In the genomic region with DNA sequence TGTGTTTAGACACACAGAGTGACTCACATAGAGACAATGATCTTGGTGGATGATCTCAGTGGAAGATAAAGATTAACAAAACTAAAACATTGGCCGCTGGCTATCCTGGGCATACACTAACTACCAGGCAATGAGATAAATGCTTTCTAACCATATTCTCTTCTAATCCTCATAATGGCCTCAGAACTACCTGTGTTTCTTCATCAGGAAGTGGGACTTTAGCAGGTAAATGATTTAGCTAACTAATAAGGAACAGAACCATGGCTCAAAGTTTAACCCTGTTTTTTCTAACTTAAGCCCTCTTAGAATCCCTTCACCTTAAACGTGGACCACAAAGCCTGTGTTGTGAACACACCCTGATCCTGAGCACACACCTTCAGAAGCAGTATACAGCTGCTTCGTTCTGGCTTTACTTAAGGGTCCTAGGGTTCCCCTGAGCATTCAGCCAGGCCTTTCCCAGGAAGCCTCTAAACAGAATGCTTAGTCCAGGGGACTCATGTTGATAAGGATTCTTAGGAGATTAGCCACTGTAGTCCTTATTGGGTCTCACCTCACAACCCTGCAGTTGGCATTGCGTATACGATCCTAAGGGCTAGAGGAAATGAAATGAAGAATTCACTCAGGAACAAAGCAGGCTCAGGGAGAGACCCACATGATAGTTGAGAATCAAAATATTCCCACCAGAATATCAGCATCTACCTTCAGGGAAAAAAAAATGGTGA, we compare ENCODE assay signal across 30 mouse cellular contexts.
A peak's percentile ranks its signal among the peaks of the same experiment; 100 is the strongest.
DNase-seq lines count a peak whose midpoint lies in the region; ATAC-seq and TF ChIP-seq lines count a peak whose summit lies in the region.
"Had no signal": no experiment of that assay in that cellular context is flagged by ENCODE, and none has a peak within 500 bp of the region (broad histone marks: within the 10 kb centered on the region; RNA-seq: fewer than 3 reads in every experiment).

No protein-coding gene starts in this region.

- H3K9ac ChIP-seq in kidney, embryonic 15.5 days, result no peak overlapping the region
- H3K9ac ChIP-seq in midbrain, embryonic 16.5 days (ENCODE audit: low read depth, low read length), result no peak overlapping the region
- no peak overlapping the region for H3K9ac ChIP-seq in midbrain, postnatal 0 days (replicated peaks; ENCODE audit: low read length, poor library complexity, severe bottlenecking)
- no peak overlapping the region for H3K9ac ChIP-seq in intestine, embryonic 15.5 days
- H3K9ac ChIP-seq: embryonic facial prominence, embryonic 13.5 days; forebrain, embryonic 13.5 days; heart, embryonic 12.5 days; heart, embryonic 15.5 days; hindbrain, embryonic 13.5 days had no signal

- H3K4me1 ChIP-seq in kidney, adult 2 months (ENCODE audit: control insufficient read depth, insufficient read depth, low read length), result peaks cover 9% of the 10 kb centered on the region
- no peaks in the 10 kb centered on the region for H3K4me1 ChIP-seq in kidney, embryonic 15.5 days
- no peaks in the 10 kb centered on the region for H3K4me1 ChIP-seq in midbrain, embryonic 16.5 days (ENCODE audit: control insufficient read depth, insufficient read depth, low read length)
- H3K4me1 ChIP-seq in midbrain, postnatal 0 days (ENCODE audit: insufficient read depth, low read length), result no peaks in the 10 kb centered on the region
- H3K4me1 ChIP-seq in intestine, embryonic 15.5 days (replicated peaks), result no peaks in the 10 kb centered on the region
- H3K4me1 ChIP-seq: embryonic facial prominence, embryonic 10.5 days; embryonic facial prominence, embryonic 13.5 days; forebrain, embryonic 13.5 days; hindbrain, embryonic 10.5 days had no signal

- 69% methylated on average over 5 of the region's 5 CpGs for WGBS in kidney, adult 2 months
- 75% methylated on average over 5 of the region's 5 CpGs for WGBS in kidney, embryonic 15.5 days
- WGBS in midbrain, embryonic 16.5 days, result 82% methylated on average over 5 of the region's 5 CpGs
- 85% methylated on average over 5 of the region's 5 CpGs for WGBS in midbrain, postnatal 0 days
- 66% methylated on average over 5 of the region's 5 CpGs for WGBS in intestine, embryonic 15.5 days

- H3K9me3 ChIP-seq in kidney, embryonic 15.5 days (replicated peaks), result no peaks in the 10 kb centered on the region
- H3K9me3 ChIP-seq in midbrain, embryonic 16.5 days (replicated peaks; ENCODE audit: control insufficient read depth, low read length, poor library complexity, severe bottlenecking), result no peaks in the 10 kb centered on the region
- H3K9me3 ChIP-seq in midbrain, postnatal 0 days (ENCODE audit: low read length), result no peaks in the 10 kb centered on the region
- H3K9me3 ChIP-seq in intestine, embryonic 15.5 days, result no peaks in the 10 kb centered on the region
- H3K9me3 ChIP-seq: embryonic facial prominence, embryonic 10.5 days; embryonic facial prominence, embryonic 13.5 days; forebrain, embryonic 13.5 days; heart, embryonic 12.5 days; heart, embryonic 15.5 days; hindbrain, embryonic 10.5 days; hindbrain, embryonic 13.5 days had no signal

- H3K27me3 ChIP-seq in kidney, adult 2 months (replicated peaks; ENCODE audit: control insufficient read depth, insufficient read depth, low read length), result no peaks in the 10 kb centered on the region
- H3K27me3 ChIP-seq in kidney, embryonic 15.5 days, result no peaks in the 10 kb centered on the region
- no peaks in the 10 kb centered on the region for H3K27me3 ChIP-seq in midbrain, embryonic 16.5 days (ENCODE audit: control insufficient read depth, insufficient read depth, low read depth, low read length)
- no peaks in the 10 kb centered on the region for H3K27me3 ChIP-seq in midbrain, postnatal 0 days (ENCODE audit: insufficient read depth, low read length)
- no peaks in the 10 kb centered on the region for H3K27me3 ChIP-seq in intestine, embryonic 15.5 days (replicated peaks)
- H3K27me3 ChIP-seq: embryonic facial prominence, embryonic 13.5 days; forebrain, embryonic 13.5 days; heart, embryonic 12.5 days; heart, embryonic 15.5 days; hindbrain, embryonic 13.5 days had no signal

- no peaks in the 10 kb centered on the region for H3K36me3 ChIP-seq in kidney, adult 2 months (ENCODE audit: control insufficient read depth, insufficient read depth, low read length)
- H3K36me3 ChIP-seq in kidney, embryonic 15.5 days, result no peaks in the 10 kb centered on the region
- no peaks in the 10 kb centered on the region for H3K36me3 ChIP-seq in midbrain, embryonic 16.5 days (ENCODE audit: control insufficient read depth, insufficient read depth, low read length)
- H3K36me3 ChIP-seq in midbrain, postnatal 0 days (ENCODE audit: insufficient read depth, low read length), result no peaks in the 10 kb centered on the region
- H3K36me3 ChIP-seq in intestine, embryonic 15.5 days, result no peaks in the 10 kb centered on the region
- H3K36me3 ChIP-seq: embryonic facial prominence, embryonic 10.5 days; embryonic facial prominence, embryonic 13.5 days; heart, embryonic 12.5 days; heart, embryonic 15.5 days; hindbrain, embryonic 10.5 days; hindbrain, embryonic 13.5 days had no signal

- no peak for TF ChIP-seq POLR2A in kidney, adult 2 months (IDR thresholded peaks at IDR 0.05; ENCODE audit: low read depth, low read length)

- no peak for TF ChIP-seq CTCF in kidney, adult 2 months (conservative IDR thresholded peaks at IDR 0.05; ENCODE audit: insufficient read depth, insufficient read length, low read depth, low read length)
- TF ChIP-seq CTCF in midbrain, postnatal 0 days (IDR thresholded peaks at IDR 0.05), result no peak

- DNase-seq in kidney, adult 2 months, result peak; percentile 5
- DNase-seq in midbrain, postnatal 0 days (ENCODE audit: low spot score), result no peak
- DNase-seq in neural tube, embryonic 10.5 days (ENCODE audit: extremely low spot score, low spot score), result no peak
- no peak for DNase-seq in layer of hippocampus, postnatal 14 days (ENCODE audit: low spot score in 2 of 2)
- DNase-seq: adrenal gland, adult 8-10 months; adrenal gland, postnatal 25 days; cerebellum, adult 11-12 months; cerebellum, adult 8-10 months; cerebellum, postnatal 10 days; cerebellum, postnatal 36 days; embryo, embryonic 11 days; gastrocnemius, postnatal 25 days; heart, adult 18-20 months; heart, postnatal 10 days; heart, postnatal 36 days had no signal

- no peak for ATAC-seq in kidney, embryonic 15.5 days (replicated peaks; ENCODE audit: low FRiP score)
- ATAC-seq in midbrain, embryonic 16.5 days, result 0 out of 2 replicates have a peak, but pooled peaks have one; percentile 14
- no peak for ATAC-seq in midbrain, postnatal 0 days (ENCODE audit: low FRiP score)
- peak; percentile 63 for ATAC-seq in intestine, embryonic 15.5 days
- ATAC-seq: activated CD4-positive, CD25-positive, alpha-beta regulatory T cell, adult 4 months; CD4-positive, CD25-positive, alpha-beta regulatory T cell, adult 4 months; forebrain, embryonic 13.5 days; forebrain, embryonic 16.5 days; hindbrain, embryonic 16.5 days had no signal

- no peak overlapping the region for H3K27ac ChIP-seq in kidney, adult 2 months (ENCODE audit: insufficient read depth, low read depth, low read length)
- H3K27ac ChIP-seq in kidney, embryonic 15.5 days, result no peak overlapping the region
- H3K27ac ChIP-seq in midbrain, embryonic 16.5 days (ENCODE audit: low read length), result no peak overlapping the region
- no peak overlapping the region for H3K27ac ChIP-seq in midbrain, postnatal 0 days (ENCODE audit: low read depth, low read length)
- H3K27ac ChIP-seq in intestine, embryonic 15.5 days, result 0 out of 2 replicates have a peak overlapping the region, but pooled peaks have one; percentile 54
- H3K27ac ChIP-seq: embryonic facial prominence, embryonic 10.5 days; embryonic facial prominence, embryonic 13.5 days; forebrain, embryonic 13.5 days; heart, embryonic 15.5 days; hindbrain, embryonic 10.5 days; hindbrain, embryonic 13.5 days had no signal

- no peak overlapping the region for H3K4me2 ChIP-seq in kidney, embryonic 15.5 days
- no peak overlapping the region for H3K4me2 ChIP-seq in midbrain, embryonic 16.5 days (ENCODE audit: low read length)
- H3K4me2 ChIP-seq in midbrain, postnatal 0 days (ENCODE audit: low read depth, low read length, poor library complexity, severe bottlenecking), result no peak overlapping the region
- H3K4me2 ChIP-seq in intestine, embryonic 15.5 days (replicated peaks), result no peak overlapping the region
- H3K4me2 ChIP-seq: embryonic facial prominence, embryonic 13.5 days; forebrain, embryonic 13.5 days; heart, embryonic 12.5 days; heart, embryonic 15.5 days; hindbrain, embryonic 13.5 days had no signal

- no peak overlapping the region for H3K4me3 ChIP-seq in kidney, adult 2 months (ENCODE audit: insufficient read depth, low read depth, low read length)
- H3K4me3 ChIP-seq in kidney, embryonic 15.5 days (replicated peaks), result no peak overlapping the region
- H3K4me3 ChIP-seq in midbrain, embryonic 16.5 days (ENCODE audit: low read depth, low read length), result no peak overlapping the region
- H3K4me3 ChIP-seq in midbrain, postnatal 0 days (ENCODE audit: low read depth, low read length), result no peak overlapping the region
- H3K4me3 ChIP-seq in intestine, embryonic 15.5 days (replicated peaks), result no peak overlapping the region
- H3K4me3 ChIP-seq: embryonic facial prominence, embryonic 10.5 days; embryonic facial prominence, embryonic 13.5 days; erythroblast, embryonic 14.5 days; forebrain, embryonic 13.5 days; heart, embryonic 12.5 days; heart, embryonic 15.5 days; hindbrain, embryonic 10.5 days; hindbrain, embryonic 13.5 days had no signal

Comparison
In these comparisons a context has a peak if more than half of its experiments do, and no peak if none do; other contexts are left out.
1. ATAC-seq: peak in midbrain, embryonic 16.5 days (single experiment) and intestine, embryonic 15.5 days (single experiment); none in kidney, embryonic 15.5 days (single experiment) and midbrain, postnatal 0 days (single experiment).